32 mouse cellular contexts compared by ENCODE assay signal in genomic region chr9:48244175-48244574, GRCm38 (mm10).
"Had no signal": no experiment of that assay in that cellular context is flagged by ENCODE, and none has a peak within 500 bp of the region (broad histone marks: within the 10 kb centered on the region; RNA-seq: fewer than 3 reads in every experiment).

No protein-coding gene starts in this region.

- ATAC-seq: liver, embryonic 12.5 days; liver, postnatal 0 days; lung, postnatal 0 days; midbrain, embryonic 13.5 days; midbrain, embryonic 15.5 days; midbrain, embryonic 16.5 days had no signal

- H3K4me1 ChIP-seq: limb, embryonic 15.5 days; liver, embryonic 12.5 days; liver, embryonic 13.5 days; liver, embryonic 15.5 days; lung, embryonic 15.5 days; megakaryocyte, embryonic 14.5 days; neural tube, embryonic 12.5 days had no signal

- H3K9ac ChIP-seq: limb, embryonic 12.5 days; limb, embryonic 13.5 days; limb, embryonic 15.5 days; liver, embryonic 12.5 days; liver, embryonic 13.5 days; liver, embryonic 14.5 days; liver, embryonic 15.5 days; liver, postnatal 0 days; lung, embryonic 14.5 days; lung, embryonic 15.5 days; midbrain, embryonic 12.5 days; midbrain, embryonic 13.5 days; midbrain, embryonic 15.5 days; neural tube, embryonic 12.5 days had no signal

- H3K4me2 ChIP-seq: limb, embryonic 12.5 days; limb, embryonic 13.5 days; limb, embryonic 15.5 days; liver, embryonic 11.5 days; liver, embryonic 12.5 days; liver, embryonic 13.5 days; liver, embryonic 15.5 days; lung, embryonic 14.5 days; lung, embryonic 15.5 days; midbrain, embryonic 11.5 days; midbrain, embryonic 12.5 days; midbrain, embryonic 13.5 days; midbrain, embryonic 15.5 days; neural tube, embryonic 12.5 days had no signal

- DNase-seq: left cerebral cortex, postnatal 4 days; liver; liver, embryonic 13.5 days; liver, postnatal 0 days; lung, adult 18-20 months; lung, adult 2 months; lung, embryonic 14.5 days; lung, postnatal 10 days; lung, postnatal 14 days; lung, postnatal 36 days; lung, postnatal 4 days; midbrain, embryonic 14.5 days had no signal

- H3K36me3 ChIP-seq: limb, embryonic 10.5 days; limb, embryonic 12.5 days; limb, embryonic 13.5 days; limb, embryonic 15.5 days; liver, embryonic 12.5 days; liver, embryonic 13.5 days; liver, embryonic 15.5 days; lung, embryonic 15.5 days; midbrain, embryonic 10.5 days; midbrain, embryonic 12.5 days; midbrain, embryonic 13.5 days; midbrain, embryonic 15.5 days; neural tube, embryonic 12.5 days had no signal

- H3K27ac ChIP-seq: limb, embryonic 10.5 days; limb, embryonic 12.5 days; limb, embryonic 13.5 days; limb, embryonic 15.5 days; liver, embryonic 12.5 days; liver, embryonic 13.5 days; liver, embryonic 14.5 days; liver, embryonic 15.5 days; lung, embryonic 15.5 days; macrophage; midbrain, embryonic 10.5 days; midbrain, embryonic 12.5 days; midbrain, embryonic 13.5 days; midbrain, embryonic 15.5 days; neural tube, embryonic 12.5 days had no signal

- H3K9me3 ChIP-seq: limb, embryonic 10.5 days; limb, embryonic 12.5 days; limb, embryonic 13.5 days; limb, embryonic 15.5 days; liver, embryonic 12.5 days; liver, embryonic 13.5 days; liver, embryonic 15.5 days; lung, embryonic 15.5 days; midbrain, embryonic 10.5 days; midbrain, embryonic 12.5 days; midbrain, embryonic 13.5 days; midbrain, embryonic 15.5 days; neural tube, embryonic 12.5 days had no signal

- H3K27me3 ChIP-seq: limb, embryonic 12.5 days; limb, embryonic 15.5 days; liver, embryonic 12.5 days; liver, embryonic 13.5 days; liver, embryonic 15.5 days; lung, embryonic 15.5 days; midbrain, embryonic 12.5 days; midbrain, embryonic 13.5 days; midbrain, embryonic 15.5 days; neural tube, embryonic 12.5 days had no signal

- H3K4me3 ChIP-seq: limb, embryonic 10.5 days; limb, embryonic 12.5 days; limb, embryonic 13.5 days; limb, embryonic 15.5 days; liver, embryonic 12.5 days; liver, embryonic 13.5 days; liver, embryonic 15.5 days; lung, embryonic 15.5 days; megakaryocyte, embryonic 14.5 days; midbrain, embryonic 10.5 days; midbrain, embryonic 12.5 days; midbrain, embryonic 13.5 days; midbrain, embryonic 15.5 days; myocyte; neural tube, embryonic 12.5 days had no signal
